Mouse (Mus musculus) adrenal gland (tissue): ENCODE data around the gene Xirp1.

ENCODE experiments used
- intact Hi-C: fragments of 180-260 bp; cut with DNase I; formaldehyde crosslinking; loops from one replicate; pipeline ENCODE4 v1.15.1; 2025
- long read RNA-seq, 2 experiments: library from polyadenylated mRNA; unstranded; transcript quantifications; one replicate each; pipeline ENCODE4 v2.0.0; 2020; ENCODE audit warnings: borderline replicate concordance in 1 of 2; ENCODE audit not compliant: insufficient replicate concordance in 1 of 2

Xirp1 gene
- long read RNA-seq, experiment 1: 0 reads
- long read RNA-seq, experiment 2: 0 reads

DNA sequence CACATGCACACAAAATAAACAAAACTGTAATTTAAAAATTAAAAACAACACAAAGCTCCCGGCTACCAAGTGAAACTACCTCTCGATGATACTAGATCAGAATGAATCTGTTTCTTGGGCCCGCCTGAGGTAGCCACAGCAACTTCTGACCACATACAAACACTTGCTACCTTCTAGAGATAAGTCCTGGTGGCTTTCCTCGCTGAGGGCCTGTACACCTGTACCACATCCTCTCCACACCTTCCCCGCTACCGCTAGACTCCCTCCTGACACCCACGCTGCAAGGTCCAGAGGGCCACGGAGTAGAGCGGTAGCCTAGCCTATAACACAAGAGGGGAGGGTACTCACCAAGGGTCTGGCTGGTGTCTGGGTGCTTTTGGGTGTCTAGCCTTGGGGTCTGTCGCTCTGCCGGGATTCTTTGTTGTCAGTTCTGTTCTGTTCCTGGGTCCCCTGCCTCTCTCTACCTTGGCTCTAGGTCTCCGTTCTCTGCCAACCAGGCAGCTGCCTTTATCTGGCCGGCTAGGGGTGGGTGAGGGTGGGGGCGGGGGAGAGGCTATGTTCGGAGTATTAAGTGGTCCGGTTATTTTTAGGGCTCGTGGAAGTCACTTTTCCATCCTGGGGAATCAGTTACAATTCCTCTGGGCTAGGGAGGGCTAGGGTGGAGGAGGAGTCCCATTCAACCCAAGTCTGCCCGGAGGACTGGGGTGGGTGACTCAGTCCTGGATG is at the start of gene Xirp1:
Xirp1 (minus strand) TSS at position 513 of the 726 bp plus-strand sequence.
- intact Hi-C loops: no loop called here

DNA sequence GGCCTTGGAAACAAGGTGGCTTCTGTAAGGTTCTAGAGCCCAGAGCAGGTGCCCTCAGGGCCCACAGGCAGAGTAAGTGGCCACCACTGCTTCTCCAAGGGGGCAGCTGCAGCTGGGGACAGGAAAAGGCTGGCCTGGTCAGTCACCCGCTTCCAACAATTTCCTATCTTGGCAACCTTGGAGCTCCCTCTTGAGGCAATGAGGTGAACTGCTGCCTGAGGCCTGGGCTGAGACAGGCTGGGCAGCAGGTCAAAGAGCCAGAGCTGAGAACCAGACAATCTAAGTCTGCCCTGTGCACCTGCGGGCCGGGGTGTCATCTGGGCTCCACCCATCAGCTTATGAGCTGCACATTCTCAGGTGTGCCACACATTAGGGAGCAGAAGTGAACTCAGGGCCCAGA is 49.8 kb upstream of the Xirp1 start:
- intact Hi-C loops: loop anchor here (5.0 kb wide), 1 partner anchor 111 kb away; no protein-coding TSS in a partner anchor

GRCm38 (mm10) chr9:120071251-120071650 is 47.9 kb upstream of the Xirp1 start:
- intact Hi-C loops: loop anchor here (1.0 to 5.0 kb wide), 2 partner anchors 44 to 109 kb away; no protein-coding TSS in a partner anchor

DNA sequence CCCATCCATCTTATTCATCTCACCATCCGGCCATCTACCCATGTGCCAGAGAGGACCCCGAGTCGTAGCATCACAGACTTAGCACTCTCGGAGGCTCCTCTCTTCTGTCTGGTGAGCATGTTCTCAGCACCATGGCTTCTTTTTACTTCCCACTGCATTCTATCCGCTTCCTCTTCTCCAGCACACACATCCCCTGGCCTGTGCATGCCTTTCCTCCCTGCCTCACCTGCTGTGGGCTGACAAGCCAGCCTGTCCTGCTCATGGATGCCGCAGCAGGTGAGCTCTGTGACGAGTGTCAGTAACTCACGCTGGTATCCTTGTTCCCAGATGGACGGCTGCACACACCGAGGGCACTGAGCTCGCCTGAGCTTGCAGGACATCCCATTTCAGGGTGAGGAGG is 46.4 kb upstream of the Xirp1 start, which contains the start of gene Cx3cr1:
Cx3cr1 (minus strand) TSS at position 101 of the 400 bp plus-strand sequence.
- intact Hi-C loops: loop anchor here (5.0 kb wide), 1 partner anchor 107 kb away; no protein-coding TSS in a partner anchor

DNA sequence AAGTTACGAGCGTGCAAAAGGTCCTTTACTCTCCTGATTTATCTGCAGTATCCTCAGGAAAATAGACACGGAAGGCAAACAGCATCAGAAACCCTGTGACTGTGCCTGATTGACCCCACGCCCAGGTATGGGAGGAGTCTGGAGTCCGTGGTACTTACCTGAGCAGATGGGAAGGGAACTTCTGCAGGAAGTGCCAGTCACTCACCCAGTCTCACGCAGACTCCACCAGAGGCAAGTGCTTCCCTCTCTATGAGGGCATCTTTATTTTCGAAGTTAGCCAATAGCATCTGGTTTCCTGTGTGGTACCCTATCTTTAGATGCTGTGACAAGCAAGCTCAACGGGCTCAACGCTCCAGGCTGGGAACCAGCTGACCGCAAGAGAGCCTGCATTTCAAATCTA is 44.6 kb upstream of the Xirp1 start:
- intact Hi-C loops: no loop called here

GRCm38 (mm10) chr9:120067609-120068008 is 44.2 kb upstream of the Xirp1 start:
- intact Hi-C loops: no loop called here

- intact Hi-C loops: no loop called here
Observed at GRCm38 (mm10) chr9:120064317-120064716, 40.9 kb upstream of the Xirp1 start.

GRCm38 (mm10) chr9:120058730-120059129 is 35.3 kb upstream of the Xirp1 start:
- intact Hi-C loops: no loop called here

DNA sequence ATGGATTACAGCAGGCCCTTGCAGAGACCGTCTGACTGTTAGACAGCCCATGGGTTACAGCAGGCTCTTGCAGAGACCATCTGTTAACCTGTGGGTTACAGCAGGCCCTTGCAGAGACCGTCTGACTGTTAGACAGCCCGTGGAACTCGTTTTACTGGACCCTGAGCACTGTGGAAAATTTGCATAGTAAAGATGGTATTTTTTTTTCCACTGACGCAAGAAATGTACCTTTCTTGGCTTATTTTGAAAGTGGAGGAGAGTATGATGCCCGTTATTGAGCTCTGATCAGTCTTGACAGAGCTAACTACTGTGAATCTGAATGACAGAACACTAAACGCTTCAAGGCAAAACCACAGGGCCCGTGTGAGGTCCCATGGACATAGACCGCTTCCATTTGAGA is 32.8 kb upstream of the Xirp1 start:
- intact Hi-C loops: no loop called here

DNA sequence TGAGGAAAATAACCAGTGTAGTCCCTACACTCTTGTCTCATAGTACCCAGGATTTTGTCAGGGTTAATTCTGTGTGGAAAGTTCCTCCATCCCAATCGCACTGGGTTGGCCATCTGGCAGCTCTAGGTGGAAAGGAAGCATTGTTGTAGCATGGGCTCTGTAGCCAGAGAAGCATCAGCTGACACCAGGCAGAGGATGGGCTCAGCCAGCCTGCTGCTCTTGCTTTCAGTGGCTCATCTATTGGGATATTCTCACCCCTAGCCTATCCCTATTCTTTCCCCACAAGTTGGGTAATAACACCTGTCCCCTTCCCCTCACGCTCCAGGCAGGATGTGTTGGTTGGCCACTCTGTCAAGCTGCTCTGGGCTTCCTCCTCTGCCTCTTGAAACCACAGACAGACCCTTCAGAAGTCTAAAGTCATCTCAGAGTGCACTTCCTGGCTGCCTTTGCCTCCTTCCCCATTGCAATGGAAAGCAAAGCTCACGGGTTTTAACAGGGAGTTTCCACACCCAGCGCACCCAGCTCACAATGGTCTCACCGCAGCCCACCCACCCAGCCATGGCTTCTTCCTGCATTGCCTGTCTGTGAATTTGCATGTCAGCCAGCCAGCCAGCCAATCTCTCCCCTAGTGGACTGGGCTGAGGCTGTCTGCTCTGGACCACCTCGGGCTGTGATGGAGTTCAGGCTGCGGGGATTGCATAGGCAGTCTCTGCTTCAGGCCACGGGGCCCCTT is 31.3 kb upstream of the Xirp1 start:
- intact Hi-C loops: no loop called here

DNA sequence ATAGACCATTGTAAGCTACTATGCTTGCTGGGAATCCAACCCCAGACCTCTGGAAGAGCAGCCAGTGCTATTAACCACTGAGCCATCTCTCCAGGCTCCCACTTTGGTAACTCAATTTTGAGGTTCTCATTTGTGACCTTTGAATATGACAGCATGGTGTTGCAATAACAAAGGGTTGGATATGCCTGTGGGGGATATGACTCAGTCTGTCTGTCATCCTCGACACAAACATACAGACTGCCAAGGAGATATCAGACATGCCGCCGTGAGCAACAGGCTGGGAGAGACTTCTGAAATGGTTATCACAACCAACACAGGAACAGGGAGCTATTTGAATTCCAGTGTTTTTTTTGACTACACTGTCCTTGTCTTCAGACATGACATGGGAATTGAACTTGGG is 26.0 kb upstream of the Xirp1 start:
- intact Hi-C loops: no loop called here

DNA sequence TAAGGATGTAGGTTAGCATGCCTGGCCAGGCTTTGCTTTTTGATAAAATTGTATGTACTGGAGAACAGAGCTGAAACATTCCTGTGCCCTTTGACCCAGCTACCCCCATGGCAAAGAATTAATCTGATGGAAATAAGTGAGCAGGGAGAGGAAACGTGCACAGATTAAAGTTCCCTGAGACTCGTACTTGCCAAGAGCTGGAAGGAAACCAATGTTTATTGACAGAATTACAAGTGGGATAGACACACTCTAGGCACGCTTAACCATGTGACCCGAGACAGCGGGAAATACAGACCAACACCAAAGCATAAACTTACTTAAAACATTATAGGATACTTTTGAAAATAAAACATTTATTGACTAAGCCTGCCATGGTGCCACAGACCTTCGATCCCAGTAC is 25.1 kb upstream of the Xirp1 start:
- intact Hi-C loops: no loop called here

DNA sequence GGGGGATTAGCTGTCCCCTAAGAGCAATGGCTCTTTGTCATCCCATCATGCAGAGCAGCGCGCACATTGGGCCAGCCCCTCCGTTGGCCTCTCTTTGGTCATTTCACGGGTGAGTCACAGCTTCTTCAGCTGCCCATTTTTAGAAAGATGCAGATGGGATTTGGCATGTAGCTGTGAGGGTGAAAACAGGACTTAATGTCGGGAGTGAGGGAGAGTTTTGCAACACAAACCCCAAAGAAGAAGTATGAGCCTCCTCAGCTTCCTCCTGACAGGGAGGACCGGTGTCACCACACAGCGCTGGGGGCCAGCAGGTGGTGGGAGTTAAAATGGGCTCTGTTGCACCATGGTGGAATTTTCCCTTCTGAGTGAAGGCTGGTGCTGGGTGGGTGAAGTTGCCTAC is 19.7 kb upstream of the Xirp1 start:
- intact Hi-C loops: no loop called here

DNA sequence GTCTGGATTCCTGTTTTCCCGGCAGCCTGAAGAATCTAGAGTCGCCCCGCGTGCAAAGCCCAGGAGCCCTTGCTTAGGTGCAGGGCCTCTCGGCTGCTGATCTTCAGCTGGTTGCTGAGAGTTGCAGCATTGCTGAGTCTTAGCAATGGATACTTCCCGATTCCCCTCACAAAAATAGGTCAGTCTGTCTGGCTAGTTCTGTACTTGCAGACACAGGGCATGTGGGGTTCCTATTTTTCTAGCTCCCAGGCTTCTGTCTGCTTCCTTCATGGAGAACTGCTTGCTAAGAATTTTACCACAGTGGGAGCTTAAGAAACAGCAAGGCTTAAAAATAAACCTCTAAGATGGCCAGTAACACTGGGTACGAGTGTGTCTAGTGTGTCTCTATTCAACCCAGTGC is 14.0 kb upstream of the Xirp1 start:
- intact Hi-C loops: no loop called here

DNA sequence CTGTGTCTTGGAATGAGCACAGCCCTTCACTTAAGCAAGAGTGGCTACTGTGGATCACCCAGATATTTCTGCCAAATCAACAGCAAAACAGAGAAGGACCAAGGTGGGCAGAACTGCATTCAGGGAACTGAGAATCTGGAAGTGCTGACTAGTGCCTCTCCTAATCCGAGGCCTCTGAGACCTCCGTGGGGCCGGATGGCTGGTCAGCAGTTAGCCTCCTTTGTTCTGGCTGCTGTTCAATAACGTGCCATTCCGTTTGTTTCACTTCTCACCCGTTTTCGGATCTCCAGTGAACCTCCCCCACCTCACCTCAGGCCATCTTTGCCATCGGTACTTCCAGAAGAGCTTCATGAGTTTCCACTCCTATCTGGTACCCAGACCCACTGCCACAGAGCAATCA is 11.0 kb upstream of the Xirp1 start:
- intact Hi-C loops: no loop called here

DNA sequence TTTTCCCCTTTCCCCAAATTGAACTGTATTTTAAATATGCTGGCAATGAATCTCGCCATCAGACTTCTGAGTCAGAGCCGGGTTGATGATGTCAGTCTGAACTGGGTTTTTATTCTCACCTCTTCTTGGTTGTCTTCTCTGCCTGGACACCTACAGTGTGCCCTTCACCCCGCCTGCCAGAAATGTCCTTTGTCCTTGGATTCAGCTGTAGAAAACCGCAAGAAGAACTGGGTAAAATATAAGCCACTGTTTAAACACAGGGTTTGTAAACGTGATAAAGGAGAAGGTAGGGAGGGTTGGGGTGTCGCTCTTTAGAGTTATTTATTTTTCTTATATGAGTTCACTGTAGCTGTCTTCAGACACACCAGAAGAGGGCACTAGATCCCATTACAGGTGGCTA is 9.3 kb upstream of the Xirp1 start:
- intact Hi-C loops: no loop called here

DNA sequence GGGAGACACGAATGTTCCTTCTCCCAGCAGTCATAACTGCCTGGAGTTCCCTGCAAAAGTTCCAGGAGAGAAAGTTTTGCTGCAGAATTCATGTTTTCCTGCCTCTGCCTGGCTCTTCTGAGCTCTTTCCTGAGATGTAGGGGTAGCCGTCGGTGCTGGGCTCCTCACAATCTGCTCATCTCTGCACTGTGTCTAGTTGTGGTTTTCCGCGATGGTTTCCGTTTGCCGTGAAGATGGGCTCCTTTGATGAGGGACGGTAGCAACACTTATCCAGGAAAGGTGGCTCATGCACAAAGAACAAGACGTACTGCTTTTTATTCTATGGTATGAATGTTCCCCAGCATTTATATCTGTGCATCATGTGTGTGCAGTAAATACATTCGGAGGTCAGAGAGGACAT is 7.0 kb upstream of the Xirp1 start:
- intact Hi-C loops: no loop called here

GRCm38 (mm10) chr9:120029880-120030279 is 6.5 kb upstream of the Xirp1 start:
- intact Hi-C loops: loop anchor here (2.0 kb wide), 1 partner anchor 69 kb away; no protein-coding TSS in a partner anchor

GRCm38 (mm10) chr9:120027401-120028151 is 4.2 kb upstream of the Xirp1 start:
- intact Hi-C loops: loop anchor here (1.0 to 2.0 kb wide), 2 partner anchors 44 to 71 kb away; no protein-coding TSS in a partner anchor

GRCm38 (mm10) chr9:120024625-120025024 is 1.2 kb upstream of the Xirp1 start:
- intact Hi-C loops: no loop called here

GRCm38 (mm10) chr9:120024171-120024570 is 773 bp upstream of the Xirp1 start:
- intact Hi-C loops: no loop called here

DNA sequence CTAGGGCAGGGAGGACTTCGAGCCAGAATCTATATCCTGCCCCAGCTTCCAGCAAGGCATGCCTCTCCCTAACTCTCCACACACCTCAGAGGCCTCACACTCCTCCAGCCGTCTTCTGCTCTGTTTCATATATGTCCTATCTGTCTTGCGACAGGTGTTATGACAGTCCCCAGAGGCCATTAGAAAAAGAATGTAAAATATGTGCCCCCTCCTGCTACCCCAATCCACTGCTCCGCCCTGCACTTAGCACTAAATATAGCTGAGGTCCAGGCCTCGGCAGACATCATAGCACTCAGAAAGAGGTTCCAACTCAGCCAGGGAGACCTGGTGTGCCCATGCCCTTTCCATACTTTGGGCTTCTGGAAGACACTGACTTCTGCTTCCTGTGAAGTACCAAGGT is 2.2 kb downstream of the Xirp1 start:
- intact Hi-C loops: loop anchor here (2.0 kb wide), 1 partner anchor 78 kb away; no protein-coding TSS in a partner anchor
